Mouse (Mus musculus) MEL (cell line): ENCODE results near the gene Adam17.

Experiments
- CHD1 ChIP-seq: IDR thresholded peaks from 2 replicates; pipeline ENCODE4 v1.6.1; 2012; ENCODE audit warnings: low read depth, mild to moderate bottlenecking, inconsistent platforms, low read length, improper control_type of control experiment
- CTCF ChIP-seq, 3 experiments: IDR thresholded peaks in 2 of 3; conservative IDR thresholded peaks in 1 of 3; 2 replicates each; pipeline ENCODE4 v1.5.1; 2011 to 2012; ENCODE audit warnings: low read length in 3 of 3, low read depth in 2 of 3, mild to moderate bottlenecking in 2 of 3, improper control_type of control experiment in 1 of 3, inconsistent platforms in 1 of 3, mixed read lengths in 1 of 3, moderate library complexity in 1 of 3; ENCODE audit not compliant: control insufficient read depth in 1 of 3, insufficient read depth in 1 of 3, poor library complexity in 1 of 3, severe bottlenecking in 1 of 3
- EP300 ChIP-seq, 2 experiments: IDR thresholded peaks; 2 replicates each; pipeline ENCODE4 v1.6.1; 2011; ENCODE audit warnings: improper control_type of control experiment in 2 of 2, low read length in 2 of 2, low read depth in 1 of 2, mild to moderate bottlenecking in 1 of 2
- HCFC1 ChIP-seq: IDR thresholded peaks from 2 replicates; pipeline ENCODE4 v1.6.1; 2012; ENCODE audit warnings: low read depth, mild to moderate bottlenecking, inconsistent platforms, low read length, improper control_type of control experiment, moderate library complexity
- MAX ChIP-seq: IDR thresholded peaks from 2 replicates; pipeline ENCODE4 v1.6.1; 2011; ENCODE audit warnings: low read length, improper control_type of control experiment
- MAZ ChIP-seq: IDR thresholded peaks from 2 replicates; pipeline ENCODE4 v1.6.1; 2012; ENCODE audit warnings: low read depth, mild to moderate bottlenecking, inconsistent platforms, low read length, improper control_type of control experiment
- MXI1 ChIP-seq: IDR thresholded peaks from 2 replicates; pipeline ENCODE4 v1.6.1; 2011; ENCODE audit warnings: mild to moderate bottlenecking, low read depth, low read length, improper control_type of control experiment
- POLR2A ChIP-seq, 2 experiments: IDR thresholded peaks; 2 replicates each; pipeline ENCODE4 v1.6.1; 2011 to 2012; ENCODE audit warnings: low read length in 2 of 2, mild to moderate bottlenecking in 2 of 2, control low read depth in 1 of 2, improper control_type of control experiment in 1 of 2, low read depth in 1 of 2, moderate library complexity in 1 of 2; ENCODE audit not compliant: control insufficient read depth in 1 of 2, insufficient read depth in 1 of 2, poor library complexity in 1 of 2
- POLR2AphosphoS2 ChIP-seq: IDR thresholded peaks from 2 replicates; pipeline ENCODE4 v1.6.1; 2011; ENCODE audit warnings: low read length, improper control_type of control experiment
- USF1 ChIP-seq: IDR thresholded peaks from 2 replicates; pipeline ENCODE4 v1.6.1; 2014; ENCODE audit warnings: low read depth, mild to moderate bottlenecking, inconsistent platforms, low read length, improper control_type of control experiment, moderate library complexity

DNA sequence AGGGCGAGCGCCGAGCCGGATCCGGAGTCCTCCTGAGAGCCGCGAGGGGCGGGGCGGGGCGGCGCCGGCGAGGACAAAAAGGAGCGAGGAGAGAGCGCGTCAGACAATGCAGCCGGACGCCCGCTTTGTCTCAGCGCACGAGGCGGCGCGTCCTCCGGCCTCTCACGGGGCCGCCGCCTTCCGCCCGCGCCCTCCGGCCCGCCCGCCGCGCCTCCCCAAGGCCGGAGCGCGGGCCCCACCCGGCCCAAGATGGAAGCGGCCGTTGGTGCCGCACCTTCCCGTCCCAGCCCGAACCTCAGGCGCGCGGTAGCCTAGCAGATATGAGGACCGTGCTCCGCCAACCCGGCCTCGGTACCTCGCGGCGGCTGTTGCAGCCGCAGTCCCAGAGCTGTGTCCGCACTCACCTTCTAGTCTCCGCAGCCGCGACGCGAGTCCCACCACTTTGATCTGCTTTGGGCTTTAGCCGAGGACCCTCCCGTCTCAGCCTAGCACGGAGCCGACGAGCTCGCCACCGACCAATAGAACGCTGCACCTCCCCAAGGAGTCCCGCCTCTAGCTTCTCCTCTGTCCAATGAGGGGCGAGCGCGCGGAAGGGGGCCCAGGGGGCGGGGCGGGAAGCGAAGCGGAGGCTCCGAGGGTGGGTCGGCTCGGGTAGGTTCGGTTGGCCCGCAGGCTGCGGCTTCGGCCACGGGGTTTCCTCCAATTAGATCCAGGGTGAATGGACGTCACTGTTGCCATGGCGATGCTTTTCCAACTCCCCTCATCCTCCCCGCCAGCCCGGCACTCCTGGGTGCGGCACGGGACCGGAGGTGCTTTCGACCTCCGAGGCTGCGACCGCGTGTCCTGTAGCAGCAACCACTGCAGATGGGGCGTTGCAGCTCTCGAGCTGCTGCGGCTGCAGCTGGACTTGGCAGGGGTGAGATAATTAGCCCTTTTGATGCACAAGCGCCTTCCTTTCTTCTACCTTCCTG lies 44.0 kb upstream of the Adam17 start, which contains the start of gene Ywhaq:
- 0 out of 6 replicates have a peak, but pooled peaks of 1 of the 3 experiments have one; percentile 0 for TF ChIP-seq CTCF (IDR thresholded peaks at IDR 0.05 in 2 of 3, conservative IDR thresholded peaks at IDR 0.05 in 1 of 3; ENCODE audit: control insufficient read depth in 1 of 3, insufficient read depth in 1 of 3, low read depth in 2 of 3, low read length in 3 of 3, poor library complexity in 1 of 3, severe bottlenecking in 1 of 3)
- TF ChIP-seq EP300 (IDR thresholded peaks at IDR 0.05; ENCODE audit: low read depth in 1 of 2, low read length in 2 of 2), result no peak
- peak; percentile 74; the same call in 1 of the 2 replicates for TF ChIP-seq POLR2AphosphoS2
- peak; percentile 80 for TF ChIP-seq HCFC1
- peak; percentile 87 for TF ChIP-seq MXI1
- TF ChIP-seq MAX, result peak; percentile 66
- TF ChIP-seq USF1, result 0 out of 2 replicates have a peak, but pooled peaks have one; percentile 12
- TF ChIP-seq CHD1, result no peak
- TF ChIP-seq MAZ, result peak; percentile 61; the same call in 1 of the 2 replicates
- peak; percentile 87 to 96 for TF ChIP-seq POLR2A (IDR thresholded peaks at IDR 0.05; ENCODE audit: control insufficient read depth in 1 of 2, insufficient read depth in 1 of 2, low read depth in 1 of 2, low read length in 2 of 2, poor library complexity in 1 of 2)
